13 mouse cellular contexts compared by ENCODE assay signal in the genomic region with DNA sequence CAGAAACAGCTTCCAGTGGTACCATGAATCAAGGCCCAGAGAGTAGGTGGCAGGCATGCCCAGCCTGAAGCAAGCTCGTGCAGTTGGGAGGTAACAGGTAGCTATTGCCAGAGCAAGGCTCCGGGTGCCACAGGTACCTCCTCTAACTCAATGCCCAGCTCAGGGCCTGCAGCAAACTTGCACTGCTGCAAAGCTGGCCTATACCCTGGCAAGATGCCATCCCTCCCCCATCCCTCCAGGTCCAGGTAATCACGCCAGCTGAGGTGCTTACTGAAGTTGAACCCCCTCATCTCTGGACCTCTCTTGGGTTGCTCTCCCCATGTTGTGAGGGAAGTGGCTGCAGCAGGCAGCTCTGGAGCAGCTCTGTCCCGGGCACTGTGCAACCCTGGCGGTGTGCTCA. TPM values are rescaled to one million over a fixed set of nuclear protein-coding genes. Genes with fewer than 3 reads are reported as not detected.
DNase-seq lines count a peak whose midpoint lies in the region; ATAC-seq and TF ChIP-seq lines count a peak whose summit lies in the region.
"Had no signal": no experiment of that assay in that cellular context is flagged by ENCODE, and none has a peak within 500 bp of the region (broad histone marks: within the 10 kb centered on the region; RNA-seq: fewer than 3 reads in every experiment).

No protein-coding gene starts in this region.

- H3K4me3 ChIP-seq in lung, embryonic 16.5 days (ENCODE audit: low read length): no peak overlapping the region
- H3K4me3 ChIP-seq in intestine, postnatal 0 days (ENCODE audit: low read depth, low read length): no peak overlapping the region
- H3K4me3 ChIP-seq in macrophage (ENCODE audit: inconsistent target): no peak overlapping the region
- H3K4me3 ChIP-seq: erythroblast, embryonic 14.5 days; neural tube, embryonic 12.5 days had no signal

- no peaks in the 10 kb centered on the region for H3K27me3 ChIP-seq in lung, embryonic 16.5 days (ENCODE audit: control insufficient read depth, insufficient read depth, low read depth, low read length)
- H3K27me3 ChIP-seq in intestine, postnatal 0 days (replicated peaks; ENCODE audit: control insufficient read depth, insufficient read depth, low read length): no peaks in the 10 kb centered on the region

- peak; percentile 95 for DNase-seq in heart, adult 11 months
- DNase-seq in heart, adult 9 months (ENCODE audit: low spot score in 2 of 2): no peak
- no peak for DNase-seq in lung, postnatal 25 days (ENCODE audit: low spot score)
- no peak for DNase-seq in embryo, embryonic 10 days (ENCODE audit: low spot score)
- DNase-seq in thymus, postnatal 10 days (ENCODE audit: low spot score in 2 of 2): no peak
- DNase-seq: right cerebral cortex, postnatal 14 days; thymus, postnatal 25 days had no signal

- H3K27ac ChIP-seq in lung, embryonic 16.5 days (ENCODE audit: low read length): peak overlapping the region; percentile 80
- peak overlapping the region; percentile 28 for H3K27ac ChIP-seq in intestine, postnatal 0 days (ENCODE audit: low read depth, low read length)
- H3K27ac ChIP-seq in macrophage: peak overlapping the region; percentile 82
- H3K27ac ChIP-seq: neural tube, embryonic 12.5 days had no signal

- no peaks in the 10 kb centered on the region for H3K79me2 ChIP-seq in macrophage (ENCODE audit: inconsistent target)

- peaks cover 54% of the 10 kb centered on the region for H3K4me1 ChIP-seq in lung, embryonic 16.5 days (replicated peaks; ENCODE audit: control insufficient read depth, insufficient read depth, low read length)
- H3K4me1 ChIP-seq in intestine, postnatal 0 days (replicated peaks; ENCODE audit: control insufficient read depth, insufficient read depth, low read length): peaks cover 18% of the 10 kb centered on the region; the same call in 1 of the 2 replicates

- H3K36me3 ChIP-seq in lung, embryonic 16.5 days (ENCODE audit: control insufficient read depth, insufficient read depth, low read length): no peaks in the 10 kb centered on the region
- no peaks in the 10 kb centered on the region; the same call in 1 of the 2 replicates for H3K36me3 ChIP-seq in intestine, postnatal 0 days (ENCODE audit: control insufficient read depth, insufficient read depth)
- H3K36me3 ChIP-seq in macrophage (ENCODE audit: inconsistent target): no peaks in the 10 kb centered on the region
- H3K36me3 ChIP-seq: neural tube, embryonic 12.5 days had no signal

- H3K9ac ChIP-seq in lung, embryonic 16.5 days (ENCODE audit: low read length): peak overlapping the region; percentile 42
- no peak overlapping the region for H3K9ac ChIP-seq in intestine, postnatal 0 days (ENCODE audit: low read depth, low read length)

- no peaks in the 10 kb centered on the region for H3K9me3 ChIP-seq in lung, embryonic 16.5 days (ENCODE audit: control insufficient read depth, low read length)
- H3K9me3 ChIP-seq in intestine, postnatal 0 days (ENCODE audit: control insufficient read depth): no peaks in the 10 kb centered on the region
- H3K9me3 ChIP-seq: neural tube, embryonic 12.5 days had no signal

- no peak overlapping the region for H3K4me2 ChIP-seq in lung, embryonic 16.5 days (ENCODE audit: low read depth, low read length)
- no peak overlapping the region for H3K4me2 ChIP-seq in intestine, postnatal 0 days (replicated peaks; ENCODE audit: low read depth)
- H3K4me2 ChIP-seq: neural tube, embryonic 12.5 days had no signal

- no peak for ATAC-seq in lung, embryonic 16.5 days (ENCODE audit: low read depth)
- ATAC-seq in intestine, postnatal 0 days: no peak

- no peak for TF ChIP-seq CTCF in intestine, postnatal 0 days (IDR thresholded peaks at IDR 0.05; ENCODE audit: low read depth)

- WGBS in lung, embryonic 16.5 days: 63% methylated on average over 5 of the region's 5 CpGs
- 69% methylated on average over 5 of the region's 5 CpGs for WGBS in intestine, postnatal 0 days
- 92% methylated on average over 4 of the region's 5 CpGs for WGBS in macrophage (ENCODE audit: missing documents)

RNA-seq across cellular contexts. Expression of a gene that starts 48.2 kb away (rescaled TPM):
- polyA plus RNA-seq in lung, embryonic 16.5 days (2015; fragmentation: Nextera tagmentation; extraction: Ambion mirVana): 15.9 and 18.8 TPM in 2 replicates
- polyA plus RNA-seq in intestine, postnatal 0 days (2015; fragmentation: Nextera tagmentation; extraction: Ambion mirVana): 52.0 and 54.5 TPM in 2 replicates
- total RNA-seq in macrophage (2018; cell fraction: chromatin; rRNA removed): 10 to 100 TPM in 11 of 26 experiments, 1 to 10 TPM in 14, not detected in 1; 2.3 to 18.6 (median 9.1) TPM
- 10 to 100 TPM; 10.2 to 26.4 (median 18.1) TPM for total RNA-seq in macrophage (2018; cell fraction: cytosol; rRNA removed)
- 10 to 100 TPM in 6 of 26 experiments, 1 to 10 TPM in 20; 2.6 to 17.6 (median 6.5) TPM for total RNA-seq in macrophage (2018; cell fraction: nucleus; rRNA removed)
- 15.6 to 23.7 TPM (median 21.2 TPM) in 3 replicates for polyA plus RNA-seq in macrophage (2018)

RNA-seq across cellular contexts. Expression of a gene that starts 59.3 kb away (rescaled TPM):
- not detected in 2 replicates for polyA plus RNA-seq in lung, embryonic 16.5 days (2015; fragmentation: Nextera tagmentation; extraction: Ambion mirVana)
- polyA plus RNA-seq in intestine, postnatal 0 days (2015; fragmentation: Nextera tagmentation; extraction: Ambion mirVana): 0.57 and 0.61 TPM in 2 replicates
- not detected for total RNA-seq in macrophage (2018; cell fraction: chromatin; rRNA removed)
- total RNA-seq in macrophage (2018; cell fraction: cytosol; rRNA removed): not detected
- total RNA-seq in macrophage (2018; cell fraction: nucleus; rRNA removed): not detected
- not detected in 3 replicates for polyA plus RNA-seq in macrophage (2018)
- total RNA-seq: layer of hippocampus, postnatal 10 days had no signal
- polyA plus RNA-seq: erythroblast, embryonic 14.5 days had no signal

Comparison
In these comparisons a context has a peak if more than half of its experiments do, and no peak if none do; other contexts are left out.
1. H3K27ac ChIP-seq: peak in every context shown above with its lines; median percentile 82 in macrophage; 80 in lung, embryonic 16.5 days; 28 in intestine, postnatal 0 days.